Mouse (Mus musculus) kidney, embryonic 14.5 days (tissue): Measurements from ENCODE around the gene Cebpzos. TPM values are rescaled to one million over a fixed set of nuclear protein-coding genes. Genes with fewer than 3 reads are reported as not detected.

Experiments
- ATAC-seq: fragments of 200-750 bp; cut with Nextera tagmentation; 2 replicates; pipeline ENCODE4 v1.8.0; 2017; ENCODE audit warnings: moderate number of reproducible peaks, mild to moderate bottlenecking, moderate TSS enrichment, moderate library complexity; ENCODE audit not compliant: low FRiP score, low TSS enrichment
- H3K27ac ChIP-seq: fragments of 300-500 bp; sonication (generic); 2 replicates; pipeline ENCODE4 v1.5.1; 2014; ENCODE audit warnings: low read depth, mild to moderate bottlenecking, low read length, moderate library complexity, mixed read lengths
- H3K27me3 ChIP-seq: fragments of 300-500 bp; sonication (generic); 2 replicates; pipeline ENCODE4 v1.6.1; 2014; ENCODE audit warnings: mild to moderate bottlenecking, low read length; ENCODE audit not compliant: control insufficient read depth, insufficient read depth
- H3K36me3 ChIP-seq: fragments of 300-500 bp; sonication (generic); 2 replicates; pipeline ENCODE4 v1.6.1; 2014; ENCODE audit warnings: low read length, mixed read lengths; ENCODE audit not compliant: control insufficient read depth, insufficient read depth
- H3K4me1 ChIP-seq: fragments of 300-500 bp; sonication (generic); 2 replicates; pipeline ENCODE4 v1.6.1; 2014; ENCODE audit warnings: low read length, mixed read lengths; ENCODE audit not compliant: control insufficient read depth, insufficient read depth
- H3K4me2 ChIP-seq: fragments of 300-500 bp; sonication (generic); replicated peaks from 2 replicates; pipeline ENCODE4 v1.6.1; 2014; ENCODE audit warnings: low read depth, mild to moderate bottlenecking, low read length
- H3K4me3 ChIP-seq: fragments of 300-500 bp; sonication (generic); 2 replicates; pipeline ENCODE4 v1.5.1; 2014; ENCODE audit warnings: mild to moderate bottlenecking, low read length
- H3K9ac ChIP-seq: fragments of 300-500 bp; sonication (generic); 2 replicates; pipeline ENCODE4 v1.6.1; 2014; ENCODE audit warnings: low read depth, mild to moderate bottlenecking, low read length, moderate library complexity
- H3K9me3 ChIP-seq: fragments of 300-500 bp; sonication (generic); 2 replicates; pipeline ENCODE4 v1.6.1; 2016; ENCODE audit warnings: low read length; ENCODE audit not compliant: control insufficient read depth
- WGBS: fragments of 180-500 bp; shearing (Covaris S2); extraction: QIAGEN DNeasy Blood & Tissue Kit; methylation state at CpG from one replicate; pipeline ENCODE4 v1.1.7; 2014; 5-methylcytosine and 5-hydroxymethylcytosine counted together
- polyA plus RNA-seq: library from polyadenylated mRNA; unstranded; fragments of >200 nt; fragmentation: Nextera tagmentation; extraction: Ambion mirVana; gene quantifications from 2 replicates; pipeline ENCODE4 v1.2.1, GENCODE M21; 2014

Cebpzos gene
- polyA plus RNA-seq, 1 experiment from 2014 or later = 108 TPM

DNA sequence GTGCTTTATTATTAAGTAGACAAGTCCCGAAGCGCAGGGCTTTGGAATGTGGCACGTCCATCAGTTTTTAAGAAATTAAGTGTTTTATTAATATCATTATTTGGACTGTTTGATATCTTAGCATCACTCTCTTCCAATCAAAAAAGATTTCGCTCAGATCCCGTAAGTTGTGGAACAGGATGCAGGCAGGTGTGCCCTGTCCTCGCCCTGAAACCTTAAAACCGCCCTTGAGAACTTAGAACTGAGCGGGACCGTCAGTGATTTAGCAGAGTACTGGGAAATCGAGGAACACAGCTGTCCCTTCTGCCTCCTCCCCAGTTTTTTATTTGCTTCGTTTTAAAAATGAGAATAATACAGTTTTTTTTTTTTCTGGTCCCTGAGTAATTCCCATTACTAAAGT is 599 bp downstream of the Cebpzos start:
- H3K27me3 ChIP-seq = no peaks in the 10 kb centered on the region
- peak overlapping the region; percentile 65 for H3K4me3 ChIP-seq
- H3K4me2 ChIP-seq = peak overlapping the region; percentile 52
- WGBS = 2% methylated on average over 11 of the region's 11 CpGs
- H3K27ac ChIP-seq = peak overlapping the region; percentile 78
- ATAC-seq = no peak
- H3K4me1 ChIP-seq = peaks cover 6% of the 10 kb centered on the region; the same call in 1 of the 2 replicates
- peaks cover 34% of the 10 kb centered on the region for H3K36me3 ChIP-seq
- peak overlapping the region; percentile 80 for H3K9ac ChIP-seq
- H3K9me3 ChIP-seq = no peaks in the 10 kb centered on the region

DNA sequence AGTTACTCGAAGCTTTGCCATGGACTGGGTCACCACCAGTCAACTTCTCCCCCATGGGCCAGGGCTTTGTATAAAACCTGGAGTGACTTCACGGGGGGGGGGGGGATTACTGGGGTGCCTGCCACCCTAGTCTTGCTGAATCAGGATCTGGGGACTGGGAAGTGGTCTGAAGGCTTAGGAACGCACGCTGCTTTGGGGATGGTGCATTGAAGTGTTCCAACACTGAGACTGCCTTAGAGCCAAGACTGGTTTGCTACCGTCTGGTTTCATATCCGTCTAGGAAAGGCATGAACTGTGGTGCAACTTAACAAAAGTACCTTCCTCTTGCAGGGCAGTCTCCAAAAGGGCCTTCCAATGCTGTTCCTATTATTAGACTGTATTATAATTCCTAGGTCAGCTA is 1.4 kb downstream of the Cebpzos start:
- H3K36me3 ChIP-seq = peaks cover 41% of the 10 kb centered on the region
- peaks cover 6% of the 10 kb centered on the region; the same call in 1 of the 2 replicates for H3K4me1 ChIP-seq
- ATAC-seq = no peak
- H3K9ac ChIP-seq = peak overlapping the region; percentile 80; the same call in 1 of the 2 replicates
- no peak overlapping the region for H3K27ac ChIP-seq
- H3K4me3 ChIP-seq = no peak overlapping the region
- WGBS = 42% methylated on average over 6 of the region's 6 CpGs
- H3K9me3 ChIP-seq = no peaks in the 10 kb centered on the region
- no peaks in the 10 kb centered on the region for H3K27me3 ChIP-seq
- peak overlapping the region; percentile 52 for H3K4me2 ChIP-seq

DNA sequence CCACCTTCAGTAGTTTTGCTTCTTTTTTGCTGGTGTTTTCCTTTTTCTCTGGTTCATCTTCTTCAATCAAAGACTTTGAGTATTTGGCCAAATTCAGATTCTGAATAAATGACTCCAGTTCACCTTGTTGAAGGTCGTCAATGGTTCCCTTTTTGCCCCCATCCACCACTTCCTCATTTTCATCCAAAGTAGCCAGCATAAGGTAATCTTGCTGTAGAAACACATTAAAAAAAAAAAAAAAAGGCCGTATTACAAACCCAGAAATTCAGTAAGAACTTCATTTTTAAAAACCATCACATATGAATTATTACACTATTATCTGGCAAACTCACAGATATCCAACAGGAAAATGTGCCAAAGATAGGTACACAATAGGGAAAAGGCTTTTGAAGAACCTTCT is 19.6 kb downstream of the Cebpzos start:
- 81% methylated on average over 2 of the region's 2 CpGs for WGBS
- peak overlapping the region; percentile 72 for H3K9ac ChIP-seq
- ATAC-seq = no peak
- H3K27me3 ChIP-seq = no peaks in the 10 kb centered on the region
- H3K4me2 ChIP-seq = peak overlapping the region; percentile 82
- peaks cover 46% of the 10 kb centered on the region for H3K36me3 ChIP-seq
- H3K4me1 ChIP-seq = no peaks in the 10 kb centered on the region
- peak overlapping the region; percentile 65 for H3K4me3 ChIP-seq
- no peaks in the 10 kb centered on the region for H3K9me3 ChIP-seq
- no peak overlapping the region for H3K27ac ChIP-seq

DNA sequence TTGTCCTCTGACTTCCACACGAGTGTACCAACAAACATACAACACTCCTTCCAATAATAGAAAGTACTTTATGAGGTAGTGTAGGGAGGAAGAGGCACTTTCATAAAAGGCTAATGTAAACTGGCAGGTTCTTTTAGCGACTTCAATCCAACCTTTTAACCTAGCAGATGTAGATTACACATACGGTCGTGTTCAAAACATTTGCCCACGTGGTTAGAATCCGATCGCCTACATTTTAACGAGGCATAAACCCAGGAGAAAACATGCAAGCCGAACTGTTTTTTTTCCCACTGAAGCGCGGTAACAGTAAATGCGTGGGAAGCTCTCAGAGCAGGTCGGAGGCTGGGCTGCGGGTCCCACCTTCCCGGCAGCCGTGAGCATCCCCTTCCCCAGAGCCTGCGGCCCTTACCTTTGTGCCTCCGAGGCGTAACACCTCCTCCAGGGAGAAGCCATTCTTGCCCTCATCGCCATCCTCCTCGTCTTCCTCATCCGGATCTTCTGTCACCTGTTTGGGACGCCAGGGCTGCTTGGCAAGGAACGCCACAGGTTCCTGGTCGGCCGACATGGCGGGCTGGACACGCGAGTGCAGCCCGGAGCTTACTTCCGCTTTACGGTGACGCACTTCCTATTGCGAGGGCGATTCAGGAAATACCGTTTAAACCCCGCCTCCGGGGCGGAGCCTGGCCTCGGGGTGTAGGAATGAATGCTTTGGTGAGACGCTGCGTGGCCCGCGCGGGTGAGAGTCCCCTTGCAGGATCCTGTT is 20.3 kb downstream of the Cebpzos start, which contains the start of the genes Cebpz and Ndufaf7:
Gene Cebpz (minus strand): TSS at position 601 of the 763 bp plus-strand sequence.
Gene Ndufaf7 (plus strand): TSS at position 671 of the 763 bp plus-strand sequence.
- Histone ChIP-seq H3K36me3 (peaks cover 38% of the 10 kb centered on the region), H3K4me3 (peak within 1 kb of the TSS; percentile 65), H3K9me3 (no peaks in the 10 kb centered on the region), H3K4me2 (peak within 1 kb of the TSS; percentile 82), H3K27me3 (no peaks in the 10 kb centered on the region), H3K4me1 (no peaks in the 10 kb centered on the region), H3K9ac (peak within 1 kb of the TSS; percentile 72), H3K27ac (no peak within 1 kb of the TSS)
- WGBS = under 1% methylated on average over 45 of the region's 45 CpGs
- peak; percentile 99 for ATAC-seq

DNA sequence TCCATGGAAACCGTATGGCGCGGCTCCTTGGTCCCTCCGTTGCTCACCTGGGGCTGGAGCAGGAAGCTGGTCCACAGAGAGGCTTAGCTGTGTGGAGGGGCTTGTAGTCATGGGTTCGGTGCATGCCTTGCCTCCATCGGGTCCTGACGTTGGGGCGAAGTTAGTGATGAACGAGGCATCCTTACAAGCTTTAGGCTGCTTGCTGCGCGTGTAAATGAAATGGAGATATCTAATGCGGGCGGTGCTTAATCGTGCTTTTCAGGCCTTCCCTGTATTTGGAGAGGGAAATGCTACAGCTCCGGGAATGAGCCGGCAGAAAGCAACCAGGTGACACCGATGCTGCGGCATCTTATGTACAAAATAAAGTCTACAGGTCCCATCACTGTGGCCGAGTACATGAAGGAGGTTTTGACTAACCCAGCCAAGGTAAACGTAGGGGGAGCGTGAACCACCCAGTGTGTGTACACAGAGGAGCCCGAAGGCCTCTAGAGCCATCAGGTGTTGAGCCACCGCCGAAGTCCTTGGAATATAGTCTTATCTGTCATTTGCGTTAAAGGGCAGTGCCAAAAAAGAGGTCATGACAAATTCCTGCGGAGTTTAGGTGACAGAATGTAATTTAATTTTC is 21.0 kb downstream of the Cebpzos start:
- H3K36me3 ChIP-seq = peaks cover 35% of the 10 kb centered on the region
- 9% methylated on average over 26 of the region's 26 CpGs for WGBS
- no peaks in the 10 kb centered on the region for H3K4me1 ChIP-seq
- peak overlapping the region; percentile 65 for H3K4me3 ChIP-seq
- H3K9me3 ChIP-seq = no peaks in the 10 kb centered on the region
- peak overlapping the region; percentile 72 for H3K9ac ChIP-seq
- no peak overlapping the region for H3K27ac ChIP-seq
- peak; percentile 4 for ATAC-seq
- H3K27me3 ChIP-seq = no peaks in the 10 kb centered on the region
- H3K4me2 ChIP-seq = peak overlapping the region; percentile 82

DNA sequence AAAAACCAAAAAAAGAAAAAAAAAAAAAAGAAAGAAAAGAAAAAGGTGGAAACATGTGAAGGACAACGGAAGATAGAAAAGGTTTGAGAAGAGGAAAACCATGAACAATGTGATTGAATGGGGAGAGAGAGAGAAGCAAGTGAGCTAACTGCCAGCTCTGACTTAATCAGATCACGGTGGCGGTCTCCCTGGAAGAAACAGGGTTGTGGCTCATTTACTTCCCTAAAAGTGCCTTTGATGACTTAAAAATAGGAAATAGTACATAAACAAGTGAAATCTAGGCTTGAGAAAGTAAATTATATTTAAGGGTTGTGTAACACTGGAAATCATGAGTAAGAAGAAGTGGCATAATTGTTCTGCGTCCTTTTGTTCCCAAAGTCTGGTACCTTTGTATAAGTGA is 22.6 kb downstream of the Cebpzos start:
- H3K9ac ChIP-seq = no peak overlapping the region
- H3K36me3 ChIP-seq = peaks cover 25% of the 10 kb centered on the region
- no peak for ATAC-seq
- 92% methylated on average over 4 of the region's 4 CpGs for WGBS
- no peaks in the 10 kb centered on the region for H3K9me3 ChIP-seq
- H3K4me3 ChIP-seq = no peak overlapping the region
- no peaks in the 10 kb centered on the region for H3K27me3 ChIP-seq
- H3K4me1 ChIP-seq = no peaks in the 10 kb centered on the region
- H3K27ac ChIP-seq = no peak overlapping the region
- no peak overlapping the region for H3K4me2 ChIP-seq

DNA sequence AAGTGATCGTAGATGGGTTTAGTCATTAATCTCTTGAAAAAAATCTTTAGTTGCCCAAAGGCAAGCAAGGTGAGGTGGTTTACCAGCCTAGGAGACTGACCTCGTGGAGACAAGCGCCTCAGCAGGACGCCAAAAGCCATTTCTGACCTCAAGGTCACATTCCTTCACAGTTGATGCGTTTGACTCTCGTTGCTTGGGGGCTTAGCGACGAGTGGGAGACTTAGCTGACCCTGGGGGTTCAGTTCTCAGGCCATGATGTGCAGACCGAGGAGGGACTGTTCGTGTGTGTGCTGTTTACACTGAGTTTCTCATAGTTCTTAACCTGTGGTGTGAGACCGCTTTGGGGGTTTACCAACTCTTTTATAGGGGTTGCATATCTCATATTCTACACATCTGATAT is 26.3 kb downstream of the Cebpzos start:
- ATAC-seq = peak; percentile 57; the same call in 1 of the 2 replicates
- Histone ChIP-seq H3K4me2 (no peak overlapping the region), H3K36me3 (peaks cover 28% of the 10 kb centered on the region), H3K9me3 (no peaks in the 10 kb centered on the region), H3K9ac (no peak overlapping the region), H3K27ac (no peak overlapping the region), H3K4me1 (no peaks in the 10 kb centered on the region), H3K4me3 (no peak overlapping the region), H3K27me3 (no peaks in the 10 kb centered on the region)
- 37% methylated on average over 11 of the region's 11 CpGs for WGBS

DNA sequence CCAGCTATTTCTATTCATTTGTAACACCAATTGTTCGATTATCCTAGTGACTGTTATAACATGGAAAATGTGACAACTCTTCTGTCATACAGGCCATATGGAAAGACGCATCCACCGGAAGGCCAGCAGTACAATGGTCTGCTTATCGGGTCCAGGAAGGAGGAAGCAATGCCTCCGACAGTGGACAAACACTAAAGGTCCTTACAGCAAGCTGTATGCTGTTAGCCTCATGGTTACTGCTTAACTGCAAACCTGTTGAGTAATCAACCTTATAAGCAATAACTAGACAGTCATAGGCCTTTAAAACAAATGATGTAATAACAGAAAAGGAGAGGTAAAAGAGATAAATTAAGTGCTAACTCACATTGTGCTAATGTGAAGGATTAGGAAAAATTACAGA is 34.9 kb downstream of the Cebpzos start:
- Histone ChIP-seq H3K9me3 (no peaks in the 10 kb centered on the region), H3K36me3 (peaks cover 86% of the 10 kb centered on the region), H3K27ac (no peak overlapping the region), H3K9ac (no peak overlapping the region), H3K27me3 (no peaks in the 10 kb centered on the region), H3K4me3 (no peak overlapping the region), H3K4me1 (no peaks in the 10 kb centered on the region), H3K4me2 (no peak overlapping the region)
- no peak for ATAC-seq
- 94% methylated on average over 5 of the region's 5 CpGs for WGBS

DNA sequence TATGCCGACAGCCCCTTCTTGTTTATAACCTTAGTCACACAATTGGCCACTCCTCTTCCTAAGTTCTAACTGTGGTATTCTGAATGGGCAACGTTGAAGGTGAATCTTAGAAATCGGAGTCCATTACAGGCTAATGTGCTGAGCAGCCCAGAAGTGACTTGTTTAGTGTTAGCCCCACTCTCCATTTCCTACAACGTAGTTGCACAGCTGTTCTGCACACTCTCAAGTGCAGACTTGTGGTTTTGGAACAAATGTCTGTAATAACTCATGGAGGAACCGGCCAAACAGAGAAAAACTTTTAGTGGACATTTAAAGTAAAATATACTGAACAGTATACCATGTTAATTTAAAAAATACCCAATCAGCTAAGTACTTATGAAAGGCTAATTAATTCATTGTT is 35.8 kb downstream of the Cebpzos start:
- Histone ChIP-seq H3K4me2 (no peak overlapping the region), H3K9ac (no peak overlapping the region), H3K4me3 (no peak overlapping the region), H3K27ac (no peak overlapping the region), H3K36me3 (peaks cover 85% of the 10 kb centered on the region), H3K9me3 (no peaks in the 10 kb centered on the region), H3K27me3 (no peaks in the 10 kb centered on the region), H3K4me1 (no peaks in the 10 kb centered on the region)
- 87% methylated on average over 5 of the region's 5 CpGs for WGBS
- ATAC-seq = no peak
